Comparison of ENCODE assay signal across 8 mouse cellular contexts in genomic region chr2:118510447-118511310, GRCm38 (mm10). TPM values are rescaled to one million over a fixed set of nuclear protein-coding genes. Genes with fewer than 3 reads are reported as not detected.
DNase-seq lines count a peak whose midpoint lies in the region; ATAC-seq and TF ChIP-seq lines count a peak whose summit lies in the region.

No protein-coding gene starts in this region.

- H3K36me3 ChIP-seq in heart, embryonic 10.5 days, result no peaks in the 10 kb centered on the region
- H3K36me3 ChIP-seq in midbrain, embryonic 16.5 days (ENCODE audit: control insufficient read depth, insufficient read depth, low read length), result no peaks in the 10 kb centered on the region
- H3K36me3 ChIP-seq in testis, adult 2 months (ENCODE audit: control insufficient read depth, insufficient read depth, low read length), result no peaks in the 10 kb centered on the region

- no peak for TF ChIP-seq CTCF in testis, adult 2 months (IDR thresholded peaks at IDR 0.05; ENCODE audit: control insufficient read depth, insufficient read depth, insufficient replicate concordance, low read depth, low read length)

- H3K4me3 ChIP-seq in heart, embryonic 10.5 days, result peak overlapping the region; percentile 25; the same call in 1 of the 2 replicates
- no peak overlapping the region for H3K4me3 ChIP-seq in midbrain, embryonic 16.5 days (ENCODE audit: low read depth, low read length)
- peak overlapping the region; percentile 5 for H3K4me3 ChIP-seq in testis, adult 2 months (ENCODE audit: control insufficient read depth, low read depth, low read length)

- 44% methylated on average over 29 of the region's 29 CpGs for WGBS in heart, embryonic 10.5 days
- 29% methylated on average over 29 of the region's 29 CpGs for WGBS in midbrain, embryonic 16.5 days

- H3K9me3 ChIP-seq in heart, embryonic 10.5 days, result no peaks in the 10 kb centered on the region
- no peaks in the 10 kb centered on the region for H3K9me3 ChIP-seq in midbrain, embryonic 16.5 days (replicated peaks; ENCODE audit: control insufficient read depth, low read length, poor library complexity, severe bottlenecking)

- DNase-seq in brain, adult 2 months (ENCODE audit: low read depth, low spot score), result peak; percentile 94
- DNase-seq in fibroblast of lung, adult 2 months (ENCODE audit: low read depth), result peak; percentile 90
- DNase-seq in heart, embryonic 10.5 days (ENCODE audit: low spot score), result no peak
- DNase-seq in kidney, adult 9 months, result peak; percentile 99
- peak; percentile 76 to 77 for DNase-seq in left cerebral cortex, postnatal 36 days (ENCODE audit: low spot score in 2 of 2)
- no peak for DNase-seq in thymus, postnatal 0 days (ENCODE audit: low spot score)

- no peak for TF ChIP-seq POLR2A in testis, adult 2 months (IDR thresholded peaks at IDR 0.05; ENCODE audit: control insufficient read depth, low read depth, low read length)

- peak overlapping the region; percentile 85 for H3K27ac ChIP-seq in heart, embryonic 10.5 days
- H3K27ac ChIP-seq in midbrain, embryonic 16.5 days (ENCODE audit: low read length), result peak overlapping the region; percentile 24; the same call in 1 of the 2 replicates
- H3K27ac ChIP-seq in testis, adult 2 months (ENCODE audit: control insufficient read depth, insufficient read depth, low read depth, low read length), result no peak overlapping the region

- no peaks in the 10 kb centered on the region for H3K27me3 ChIP-seq in heart, embryonic 10.5 days (ENCODE audit: insufficient read depth, poor library complexity, severe bottlenecking)
- no peaks in the 10 kb centered on the region for H3K27me3 ChIP-seq in midbrain, embryonic 16.5 days (ENCODE audit: control insufficient read depth, insufficient read depth, low read depth, low read length)
- no peaks in the 10 kb centered on the region for H3K27me3 ChIP-seq in testis, adult 2 months (ENCODE audit: control insufficient read depth, insufficient read depth, low read length)

- intact Hi-C loops in left cerebral cortex, postnatal 36 days (cut with DNase I), result loop anchor here (5.0 kb wide), 1 partner anchor 37 kb away; the partner anchor contains the start of gene Bmf

- ATAC-seq in midbrain, embryonic 16.5 days, result peak; percentile 94

- H3K4me2 ChIP-seq in midbrain, embryonic 16.5 days (ENCODE audit: low read length), result no peak overlapping the region

- H3K4me1 ChIP-seq in heart, embryonic 10.5 days, result peaks cover 21% of the 10 kb centered on the region
- H3K4me1 ChIP-seq in midbrain, embryonic 16.5 days (ENCODE audit: control insufficient read depth, insufficient read depth, low read length), result peaks cover 3% of the 10 kb centered on the region; the same call in 1 of the 2 replicates
- peaks cover 7% of the 10 kb centered on the region for H3K4me1 ChIP-seq in testis, adult 2 months (ENCODE audit: control insufficient read depth, insufficient read depth, low read length)

- H3K9ac ChIP-seq in midbrain, embryonic 16.5 days (ENCODE audit: low read depth, low read length), result no peak overlapping the region

RNA-seq across cellular contexts. Expression of gene Srp14, which starts 31.2 kb away (rescaled TPM):
- polyA plus RNA-seq in heart, embryonic 10.5 days (2016; fragmentation: Nextera tagmentation; extraction: Ambion mirVana), result 209 and 232 TPM in 2 replicates
- total RNA-seq in left cerebral cortex, postnatal 36 days (2021), result 100 to 1,000 TPM; 136 to 158 TPM
- polyA plus RNA-seq in midbrain, embryonic 16.5 days (2015; fragmentation: Nextera tagmentation; extraction: Ambion mirVana), result 306 and 312 TPM in 2 replicates
- polyA plus RNA-seq in testis, adult 2 months (2012; rRNA removed), result 159 and 160 TPM in 2 replicates
- polyA plus RNA-seq in thymus, postnatal 0 days (2015; fragmentation: Nextera tagmentation; extraction: Ambion mirVana), result 372 and 403 TPM in 2 replicates

RNA-seq across cellular contexts. Expression of gene Bmf, which starts 38.8 kb away (rescaled TPM):
- 2.5 and 3.7 TPM in 2 replicates for polyA plus RNA-seq in heart, embryonic 10.5 days (2016; fragmentation: Nextera tagmentation; extraction: Ambion mirVana)
- total RNA-seq in left cerebral cortex, postnatal 36 days (2021), result 1 to 10 TPM; 4.8 to 5.8 TPM
- polyA plus RNA-seq in midbrain, embryonic 16.5 days (2015; fragmentation: Nextera tagmentation; extraction: Ambion mirVana), result 1.2 and 2.0 TPM in 2 replicates
- polyA plus RNA-seq in testis, adult 2 months (2012; rRNA removed), result 0.84 and 0.88 TPM in 2 replicates
- 10.0 and 10.6 TPM in 2 replicates for polyA plus RNA-seq in thymus, postnatal 0 days (2015; fragmentation: Nextera tagmentation; extraction: Ambion mirVana)

Comparison
In these comparisons a context has a peak if more than half of its experiments do, and no peak if none do; other contexts are left out.
1. DNase-seq: peak in brain, adult 2 months (single experiment), fibroblast of lung, adult 2 months (single experiment), kidney, adult 9 months (single experiment) and left cerebral cortex, postnatal 36 days (2 of 2); none in heart, embryonic 10.5 days (single experiment) and thymus, postnatal 0 days (single experiment).